ENCODE assay signal across 27 mouse cellular contexts in the genomic region with DNA sequence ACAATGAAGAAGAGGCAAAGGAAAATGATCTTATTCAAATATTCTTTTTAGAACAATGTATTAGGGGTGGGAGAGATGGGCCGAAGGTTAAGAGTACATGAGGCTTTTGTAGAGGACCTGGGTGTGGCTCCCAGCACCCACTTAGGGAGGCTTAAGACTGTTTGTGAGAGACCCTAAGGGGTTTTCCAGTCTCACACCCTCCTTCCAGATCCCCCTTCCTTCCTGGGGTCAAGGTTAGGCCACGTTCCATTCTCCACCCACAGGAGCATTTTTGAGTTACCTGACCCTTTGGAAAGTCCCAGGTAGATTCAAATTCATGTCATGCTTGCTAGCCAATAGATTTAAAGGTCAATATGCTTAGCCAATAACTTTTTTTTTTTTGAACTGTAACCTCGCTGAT.
"Had no signal": no experiment of that assay in that cellular context is flagged by ENCODE, and none has a peak within 500 bp of the region (broad histone marks: within the 10 kb centered on the region; RNA-seq: fewer than 3 reads in every experiment).

No protein-coding gene starts in this region.

- H3K36me3 ChIP-seq: embryonic facial prominence, embryonic 10.5 days; embryonic facial prominence, embryonic 12.5 days; embryonic facial prominence, embryonic 13.5 days; embryonic facial prominence, embryonic 15.5 days; forebrain, embryonic 10.5 days; forebrain, embryonic 12.5 days; forebrain, embryonic 15.5 days; heart, embryonic 10.5 days had no signal

- H3K27ac ChIP-seq: embryonic facial prominence, embryonic 10.5 days; embryonic facial prominence, embryonic 12.5 days; embryonic facial prominence, embryonic 13.5 days; embryonic facial prominence, embryonic 15.5 days; forebrain, embryonic 10.5 days; forebrain, embryonic 12.5 days; forebrain, embryonic 13.5 days; forebrain, embryonic 15.5 days; gastrocnemius, adult 2 months; heart, adult 2 months; heart, embryonic 10.5 days had no signal

- H3K4me1 ChIP-seq: embryonic facial prominence, embryonic 12.5 days; embryonic facial prominence, embryonic 13.5 days; embryonic facial prominence, embryonic 15.5 days; heart, embryonic 10.5 days had no signal

- DNase-seq: cerebellum, adult 9-10 months; cerebellum, adult 9-11 months; cerebellum, postnatal 10 days; cerebellum, postnatal 14 days; cerebellum, postnatal 25 days; cerebellum, postnatal 36 days; embryo, embryonic 11 days; forebrain, postnatal 0 days; gastrocnemius, adult 2 months; gastrocnemius, postnatal 10 days; gastrocnemius, postnatal 14 days; gastrocnemius, postnatal 25 days; gastrocnemius, postnatal 36 days; heart, adult 18-20 months; heart, adult 2 months had no signal

- H3K4me2 ChIP-seq: embryonic facial prominence, embryonic 12.5 days; embryonic facial prominence, embryonic 13.5 days; embryonic facial prominence, embryonic 15.5 days; forebrain, embryonic 12.5 days; forebrain, embryonic 13.5 days; forebrain, embryonic 15.5 days had no signal

- H3K27me3 ChIP-seq: embryonic facial prominence, embryonic 12.5 days; embryonic facial prominence, embryonic 13.5 days; embryonic facial prominence, embryonic 15.5 days; forebrain, embryonic 12.5 days; forebrain, embryonic 13.5 days; forebrain, embryonic 15.5 days had no signal

- H3K9ac ChIP-seq: embryonic facial prominence, embryonic 12.5 days; embryonic facial prominence, embryonic 13.5 days; embryonic facial prominence, embryonic 15.5 days; forebrain, embryonic 12.5 days; forebrain, embryonic 13.5 days; forebrain, embryonic 15.5 days; forebrain, postnatal 0 days had no signal

- H3K9me3 ChIP-seq: embryonic facial prominence, embryonic 10.5 days; embryonic facial prominence, embryonic 12.5 days; embryonic facial prominence, embryonic 13.5 days; embryonic facial prominence, embryonic 15.5 days; forebrain, embryonic 10.5 days; forebrain, embryonic 12.5 days; forebrain, embryonic 13.5 days; forebrain, embryonic 15.5 days; heart, embryonic 10.5 days had no signal

- H3K4me3 ChIP-seq: embryonic facial prominence, embryonic 10.5 days; embryonic facial prominence, embryonic 12.5 days; embryonic facial prominence, embryonic 13.5 days; embryonic facial prominence, embryonic 15.5 days; erythroblast, embryonic 14.5 days; forebrain, embryonic 10.5 days; forebrain, embryonic 12.5 days; forebrain, embryonic 13.5 days; forebrain, embryonic 15.5 days; gastrocnemius, adult 2 months; heart, adult 2 months; heart, embryonic 10.5 days had no signal

- ATAC-seq: forebrain, embryonic 13.5 days; forebrain, embryonic 14.5 days; forebrain, embryonic 15.5 days; forebrain, embryonic 16.5 days; forebrain, postnatal 0 days had no signal
